Mouse (Mus musculus): Measurements from ENCODE around the gene Cep131. TPM values are rescaled to one million over a fixed set of nuclear protein-coding genes. Genes with fewer than 3 reads are reported as not detected.

Gene Cep131
- polyA plus RNA-seq, 1 experiment, result 43.4 TPM

DNA sequence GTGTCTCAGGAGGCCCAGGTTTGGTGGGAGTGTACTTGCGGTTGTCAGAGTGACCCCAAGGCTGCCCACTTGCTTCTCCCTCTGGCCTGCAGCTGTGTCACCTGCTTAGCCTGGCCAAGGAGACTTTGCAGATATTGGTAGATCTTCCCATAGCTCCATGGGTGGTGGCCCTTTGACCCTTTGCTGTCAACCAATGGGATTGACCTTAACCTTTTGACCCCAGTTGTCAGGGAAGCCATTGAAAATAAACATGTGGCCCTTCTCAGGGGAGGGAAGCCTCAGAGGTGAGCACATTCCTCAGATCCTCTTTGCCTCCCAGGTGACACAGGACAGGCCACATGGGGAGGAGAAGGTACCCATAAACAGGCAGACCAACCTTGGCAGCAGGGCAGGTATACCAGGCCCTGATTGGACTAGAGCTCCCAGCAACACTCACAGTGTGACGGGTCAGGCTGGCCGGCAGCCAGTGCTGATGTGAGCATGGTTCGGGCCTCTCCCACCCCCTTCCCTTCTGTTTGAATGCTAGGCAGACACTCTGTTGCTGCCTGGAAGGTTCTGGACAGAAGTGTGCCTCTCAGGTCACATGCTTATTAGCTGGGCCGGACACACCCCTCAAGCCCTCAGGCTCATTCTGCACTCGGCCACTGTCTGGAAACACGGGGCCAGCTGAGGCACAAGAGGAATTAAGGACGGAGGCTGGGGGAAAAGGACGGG lies 57.0 kb downstream of the Cep131 start:
- no peak for DNase-seq (ENCODE audit: extremely low spot score in 1 of 2, low spot score in 1 of 2)

DNA sequence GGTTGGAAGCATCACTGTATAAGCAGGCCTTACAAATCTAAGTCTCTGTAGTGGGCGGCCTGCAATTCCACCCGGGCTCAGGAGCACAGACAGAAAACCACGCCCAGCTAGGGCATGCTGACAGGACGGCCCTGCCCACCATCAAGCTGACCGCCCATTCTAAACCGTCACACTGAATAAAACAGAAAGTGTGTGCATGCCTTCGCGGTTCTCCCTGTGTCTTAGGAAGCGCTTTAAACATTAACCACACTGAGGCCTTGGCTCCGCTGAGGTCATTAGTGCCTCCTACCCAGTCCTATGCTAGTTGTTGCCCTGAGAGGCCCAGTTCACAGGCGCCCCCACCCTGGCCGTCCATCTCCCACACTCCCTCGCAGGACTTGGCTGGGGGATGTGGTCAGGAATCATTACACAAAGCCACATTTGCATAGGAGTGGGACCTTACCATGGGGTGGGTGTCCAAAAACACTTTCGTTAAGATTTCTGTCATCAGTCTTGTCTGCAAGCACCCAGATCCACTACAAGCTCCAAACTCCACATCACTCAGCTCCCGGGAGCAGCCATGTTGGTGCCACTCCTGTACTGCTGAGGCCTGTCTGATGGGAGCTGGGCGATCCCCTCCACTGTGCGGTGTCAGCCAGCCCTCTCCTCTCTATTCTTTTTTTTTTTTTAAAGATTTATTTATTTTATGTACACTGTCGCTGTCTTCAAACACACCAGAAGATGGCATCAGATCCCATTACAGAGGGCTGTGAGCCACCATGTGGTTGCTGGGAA lies 58.1 kb downstream of the Cep131 start:
- DNase-seq (ENCODE audit: extremely low spot score in 1 of 2, low spot score in 1 of 2), result no peak

DNA sequence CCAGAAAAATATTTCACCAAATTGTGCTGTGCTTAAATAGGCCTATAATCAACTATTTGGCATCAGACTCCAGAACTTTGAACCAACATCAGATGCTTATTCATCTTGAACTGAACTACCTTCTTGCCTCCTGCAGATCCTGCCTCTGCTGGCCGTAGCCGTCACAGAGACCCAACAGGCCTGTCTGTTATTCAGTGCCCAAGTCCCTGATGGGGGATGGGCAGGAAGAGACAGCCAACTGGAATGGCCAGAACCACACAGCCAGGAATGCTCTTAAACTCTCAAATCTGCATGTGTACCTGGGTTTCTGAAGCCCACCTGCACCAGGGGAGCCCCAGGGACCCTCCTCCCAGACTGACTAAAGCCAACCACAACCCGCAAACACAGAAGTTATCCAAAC lies 59.7 kb downstream of the Cep131 start:
- DNase-seq (ENCODE audit: extremely low spot score in 1 of 2, low spot score in 1 of 2), result no peak

DNA sequence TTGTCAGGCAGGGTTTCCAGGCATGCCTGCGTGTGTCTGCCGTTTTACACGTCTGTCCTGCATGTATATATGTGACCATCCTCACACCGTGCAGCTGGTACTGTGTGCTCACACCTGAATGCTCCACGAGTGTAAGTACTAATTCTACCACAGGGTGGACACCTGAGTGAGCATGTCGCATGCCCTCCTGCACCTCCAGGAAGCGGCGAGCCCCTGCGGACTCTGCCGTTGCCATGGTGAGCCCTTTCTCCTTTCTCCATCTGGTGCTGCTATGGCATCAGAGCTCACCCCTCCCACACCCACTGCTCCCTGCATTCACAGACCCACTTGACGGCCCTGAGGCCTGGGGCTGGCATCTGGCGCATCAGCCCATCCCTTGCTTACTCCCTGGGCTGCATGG lies 63.8 kb downstream of the Cep131 start:
- no peak for DNase-seq (ENCODE audit: extremely low spot score in 1 of 2, low spot score in 1 of 2)

DNA sequence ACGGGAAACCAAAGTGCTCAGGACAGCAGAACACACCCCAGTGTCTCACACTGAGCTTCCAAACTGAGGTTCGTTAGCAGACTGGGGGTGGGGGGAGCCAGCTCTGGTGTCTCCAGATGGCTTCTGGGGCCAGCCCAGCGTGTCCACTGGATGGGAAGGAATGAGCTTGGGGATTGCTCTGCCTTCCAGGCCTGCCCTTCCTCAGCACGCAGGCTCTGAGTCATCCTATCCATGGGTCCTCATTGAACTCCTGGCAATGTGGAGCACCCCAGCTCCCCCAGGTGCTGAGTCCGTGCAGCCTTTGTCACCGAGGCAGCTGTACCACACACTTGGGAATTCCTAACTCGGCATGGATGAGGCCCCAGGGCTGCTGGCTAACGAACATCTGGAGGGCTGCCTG lies 64.4 kb downstream of the Cep131 start:
- DNase-seq (ENCODE audit: extremely low spot score in 1 of 2, low spot score in 1 of 2), result no peak

DNA sequence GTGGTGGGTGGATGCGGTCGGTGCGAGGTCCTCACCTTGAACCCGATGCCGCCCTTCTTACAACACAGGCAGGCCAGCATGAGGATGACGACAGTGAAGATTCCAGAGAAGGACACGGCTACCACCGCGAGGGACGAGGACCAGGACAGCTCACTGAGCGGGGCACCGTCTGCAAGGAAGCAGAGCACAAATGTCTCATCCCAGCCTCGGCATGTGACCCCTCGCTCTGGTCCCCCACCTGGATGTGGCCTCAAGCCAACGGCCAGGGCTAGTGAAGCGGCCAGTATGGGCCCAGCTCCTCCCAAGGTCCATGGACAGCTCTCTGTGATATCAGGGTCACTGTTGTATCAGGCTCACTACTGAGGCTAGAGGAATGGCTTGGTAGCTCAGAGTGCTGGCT lies 65.3 kb downstream of the Cep131 start:
- DNase-seq (ENCODE audit: extremely low spot score in 1 of 2, low spot score in 1 of 2), result no peak

DNA sequence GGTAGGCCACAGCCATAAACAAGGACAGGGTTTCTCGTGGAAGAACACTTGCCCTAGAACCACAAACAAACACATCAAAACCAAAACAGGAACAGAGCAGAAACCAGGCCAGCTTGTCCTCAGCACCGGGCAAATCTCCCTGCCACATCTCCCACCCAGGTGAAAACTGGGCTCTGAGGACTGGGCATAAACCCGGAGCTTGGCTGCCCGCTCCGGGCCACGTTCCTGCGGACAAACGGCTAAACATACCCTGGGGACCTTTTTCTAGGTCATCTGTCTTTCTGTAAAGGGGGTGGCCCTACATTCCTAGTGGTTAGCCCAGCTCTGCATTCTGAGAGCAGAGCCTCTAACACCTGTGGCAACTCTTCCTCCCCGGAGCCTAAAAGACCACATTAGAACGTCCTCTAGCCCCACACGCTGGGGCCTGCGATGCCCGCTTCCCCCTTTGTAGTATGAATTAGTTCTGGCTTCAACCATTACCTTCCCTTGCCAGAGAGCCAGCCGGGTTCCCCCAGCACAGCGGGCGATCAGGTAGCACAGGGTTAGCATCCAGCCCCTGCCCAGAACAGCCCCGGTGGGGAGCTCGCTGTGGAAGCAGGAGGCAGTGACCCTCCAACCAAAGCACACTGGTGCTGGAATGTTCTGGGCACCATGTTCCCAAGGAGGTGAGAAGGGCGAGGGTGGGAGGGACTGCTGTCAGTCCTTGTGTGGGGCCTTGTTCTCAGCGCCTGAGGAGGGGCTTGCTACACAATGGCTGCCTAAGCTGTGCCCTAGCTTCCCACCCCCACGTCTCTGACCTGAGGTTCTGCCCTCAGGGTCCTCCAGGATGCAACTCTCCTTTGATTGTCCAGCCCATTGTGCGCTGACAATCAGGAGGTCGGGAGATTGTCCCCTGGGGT lies 66.8 kb downstream of the Cep131 start:
- DNase-seq (ENCODE audit: extremely low spot score in 1 of 2, low spot score in 1 of 2), result no peak

DNA sequence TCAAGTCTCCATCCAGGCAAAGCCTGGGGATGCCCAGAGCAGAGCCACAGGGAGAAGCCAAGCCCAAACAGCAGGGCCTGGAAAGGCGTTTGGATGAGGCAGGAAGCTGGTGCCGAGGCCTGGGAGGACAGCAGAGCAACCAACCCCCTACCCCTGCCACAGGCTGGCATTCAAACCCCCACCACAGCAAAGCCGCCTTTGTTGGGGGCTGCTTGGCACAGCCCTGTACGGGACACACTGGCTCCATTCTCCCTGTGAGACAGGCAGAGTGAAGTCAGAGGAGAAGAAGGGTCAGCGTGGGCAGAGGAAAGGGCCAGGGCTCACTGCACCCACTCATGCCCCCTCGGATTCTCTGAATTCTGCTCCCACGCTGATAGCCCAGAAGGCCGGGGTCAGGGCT lies 69.6 kb downstream of the Cep131 start:
- DNase-seq (ENCODE audit: extremely low spot score in 1 of 2, low spot score in 1 of 2), result no peak

DNA sequence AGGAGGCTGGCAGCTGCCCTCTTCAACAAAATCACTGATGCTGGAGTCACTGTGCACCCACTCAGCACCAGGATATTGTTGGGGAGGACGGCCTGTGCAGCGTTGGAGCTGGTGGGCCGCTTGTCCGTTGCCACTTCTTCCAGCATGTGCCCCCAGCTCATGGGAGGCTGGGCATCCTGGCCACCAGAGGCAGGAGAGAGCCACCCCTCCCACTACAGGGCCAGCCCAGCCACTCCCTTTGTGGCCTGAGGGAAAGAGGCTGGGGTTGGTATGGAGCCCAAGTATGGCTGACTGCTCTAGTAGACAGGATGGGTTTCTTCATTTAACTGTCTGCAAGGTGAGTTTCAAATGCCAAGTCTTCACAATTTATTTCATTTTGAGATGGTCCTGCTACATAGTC lies 71.9 kb downstream of the Cep131 start:
- no peak for DNase-seq (ENCODE audit: extremely low spot score in 1 of 2, low spot score in 1 of 2)

Other genes starting within 250 kb of the Cep131 start
- gene Chmp6, start 173.4 kb downstream of the Cep131 start, polyA plus RNA-seq (2012; rRNA removed), result 42.3 and 45.3 TPM in 2 replicates
- 229 and 240 TPM in 2 replicates for gene Baiap2, start 144.1 kb downstream of the Cep131 start, polyA plus RNA-seq (2012; rRNA removed)
- gene Aatk, start 39.7 kb downstream of the Cep131 start, polyA plus RNA-seq (2012; rRNA removed), result 182 and 188 TPM in 2 replicates
- gene Tepsin, start 11.9 kb upstream of the Cep131 start, polyA plus RNA-seq (2012; rRNA removed), result 31.1 and 35.6 TPM in 2 replicates
- 42.3 and 46.2 TPM in 2 replicates for gene Ndufaf8, start 12.1 kb upstream of the Cep131 start, polyA plus RNA-seq (2012; rRNA removed)
- 62.5 and 62.6 TPM in 2 replicates for gene Slc38a10, start 64.5 kb upstream of the Cep131 start, polyA plus RNA-seq (2012; rRNA removed)
- gene Bahcc1, start 146.1 kb upstream of the Cep131 start, polyA plus RNA-seq (2012; rRNA removed), result 16.9 and 17.2 TPM in 2 replicates

All from frontal cortex, adult 2 months (tissue).